Mouse (Mus musculus): ENCODE measurements at regions not wholly inside any gene's neighbourhood (a gene's known extent, or its start where the extent isn't known, plus 50 kb on each side); places are given as distances from the start of the nearest gene placed in this dataset.

GRCm38 (mm10) chr15:62328920-62329319, 1406.1 kb upstream of the A1bg start:
- TF ChIP-seq CTCF (IDR thresholded peaks at IDR 0.05; ENCODE audit: low read depth): no peak
- TF ChIP-seq EP300 (IDR thresholded peaks at IDR 0.05; ENCODE audit: low read depth): no peak
